Mouse (Mus musculus) kidney, adult 2 months (tissue): ENCODE data around the gene Olfr27.

ENCODE experiments used
- CTCF ChIP-seq: fragments of 200-500 bp; conservative IDR thresholded peaks from 2 replicates; pipeline ENCODE4 v1.5.1; 2011; ENCODE audit warnings: low read depth, mild to moderate bottlenecking, control low read depth, low read length, moderate library complexity, mixed read lengths; ENCODE audit not compliant: insufficient read depth, insufficient read length
- POLR2A ChIP-seq: fragments of 200-500 bp; IDR thresholded peaks from one replicate; pipeline ENCODE4 v1.6.1; 2011; ENCODE audit warnings: low read depth, low read length, control low read depth

- TF ChIP-seq POLR2A (no peak), CTCF (no peak)
Measured at GRCm38 (mm10) chr9:39152401-39152800, 24.5 kb downstream of the Olfr27 start.
